Mouse (Mus musculus): ENCODE results near the gene Pde1b.

Pde1b gene

DNA sequence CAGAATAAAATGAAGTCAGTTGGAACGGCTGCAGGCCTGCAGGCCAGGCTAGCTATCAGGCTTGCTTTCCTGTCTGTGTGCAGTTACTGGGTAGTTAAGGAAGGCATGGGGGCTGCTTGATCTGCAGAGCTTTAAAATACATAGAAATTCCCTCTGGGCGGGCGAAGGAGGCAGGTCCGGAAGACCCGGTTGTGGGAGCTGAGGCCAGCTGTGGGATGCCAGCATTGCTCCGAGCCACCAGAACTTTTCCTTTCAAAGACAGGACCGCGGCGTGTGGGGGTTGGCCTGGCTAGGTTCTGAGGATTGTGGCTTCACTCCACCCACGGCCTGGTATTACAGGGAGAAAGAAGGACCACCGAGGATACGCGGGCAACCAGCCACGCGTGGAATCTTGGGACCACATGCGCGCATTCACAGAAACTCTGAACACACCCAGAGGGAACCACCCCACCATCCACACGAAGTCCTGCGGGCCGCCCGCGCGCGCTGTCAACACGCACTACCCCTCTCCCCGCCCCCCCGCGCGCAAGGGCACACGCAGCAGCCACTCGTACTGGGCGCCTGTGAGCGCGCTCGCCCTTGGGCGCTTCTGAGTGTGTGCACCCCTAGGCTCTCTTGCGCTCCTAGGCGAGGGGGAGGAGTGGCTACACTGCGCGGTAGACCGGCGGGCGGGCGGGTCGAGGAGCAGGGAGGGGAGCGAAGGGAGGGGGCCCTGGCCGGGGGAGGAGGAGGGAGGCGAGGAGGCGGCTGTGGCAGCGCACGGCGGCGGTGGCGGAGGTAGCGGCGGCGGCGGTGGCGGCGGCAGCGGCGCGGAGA lies at the start of gene Pde1b:
Pde1b (plus strand) TSS at position 600 of the 816 bp plus-strand sequence.
- peak; percentile 76 for ATAC-seq (ENCODE audit: low TSS enrichment)

DNA sequence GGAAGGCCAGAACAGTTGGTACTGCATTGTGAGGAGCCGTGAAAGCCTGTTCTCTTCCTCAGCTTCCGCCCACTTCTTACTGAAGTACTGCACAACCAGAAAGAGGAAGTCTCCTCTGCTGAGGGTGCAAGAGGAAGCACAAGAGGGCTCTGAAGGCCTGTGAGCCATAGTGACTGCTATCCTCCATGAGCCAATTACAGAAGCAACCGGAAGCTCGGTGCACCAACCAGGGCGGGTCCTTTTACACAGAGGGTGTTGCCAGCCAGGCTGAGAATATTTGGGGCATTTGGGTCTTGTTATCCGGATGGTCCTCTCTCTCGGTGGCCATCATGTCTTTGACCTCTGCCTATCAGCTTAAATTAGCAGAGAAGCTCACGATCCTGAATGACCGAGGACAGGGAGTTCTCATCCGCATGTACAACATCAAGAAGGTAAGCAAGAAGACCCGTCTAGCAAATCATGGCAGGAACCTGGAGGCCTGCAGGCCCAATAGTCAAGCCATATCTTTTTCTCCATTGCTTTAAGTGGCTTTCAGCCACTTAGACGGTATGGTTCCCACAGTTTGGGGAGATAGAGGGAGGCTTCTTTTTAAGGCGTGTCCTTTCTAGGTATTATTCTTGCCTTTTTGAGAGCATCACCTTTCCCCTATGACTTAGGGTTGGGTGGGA lies 49.1 kb upstream of the Pde1b start, which contains the start of gene Nckap1l:
Nckap1l (plus strand) TSS at position 244 of the 668 bp plus-strand sequence.
- no peak; the same call in 1 of the 2 replicates for ATAC-seq (ENCODE audit: low TSS enrichment)

DNA sequence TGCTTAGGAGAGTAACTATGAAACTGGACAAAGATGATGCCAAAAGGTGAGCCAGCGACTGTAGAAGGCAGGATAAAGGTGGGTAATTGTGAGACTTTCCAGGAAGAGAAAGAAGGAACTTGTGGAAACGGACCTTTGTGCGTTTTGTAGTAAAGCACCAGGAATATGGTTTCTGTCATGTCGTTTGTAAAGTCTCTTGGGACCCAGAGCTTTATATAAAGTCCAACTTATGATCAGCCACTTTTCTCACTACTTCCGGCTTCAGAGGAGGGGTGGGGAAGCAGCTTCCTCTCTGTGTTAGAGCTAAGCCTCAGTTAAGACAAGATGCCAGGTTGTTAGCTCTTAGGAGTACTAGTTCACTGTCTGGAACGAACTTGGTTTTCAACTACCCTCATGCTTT lies 48.4 kb upstream of the Pde1b start:
- ATAC-seq (ENCODE audit: low TSS enrichment) = no peak

DNA sequence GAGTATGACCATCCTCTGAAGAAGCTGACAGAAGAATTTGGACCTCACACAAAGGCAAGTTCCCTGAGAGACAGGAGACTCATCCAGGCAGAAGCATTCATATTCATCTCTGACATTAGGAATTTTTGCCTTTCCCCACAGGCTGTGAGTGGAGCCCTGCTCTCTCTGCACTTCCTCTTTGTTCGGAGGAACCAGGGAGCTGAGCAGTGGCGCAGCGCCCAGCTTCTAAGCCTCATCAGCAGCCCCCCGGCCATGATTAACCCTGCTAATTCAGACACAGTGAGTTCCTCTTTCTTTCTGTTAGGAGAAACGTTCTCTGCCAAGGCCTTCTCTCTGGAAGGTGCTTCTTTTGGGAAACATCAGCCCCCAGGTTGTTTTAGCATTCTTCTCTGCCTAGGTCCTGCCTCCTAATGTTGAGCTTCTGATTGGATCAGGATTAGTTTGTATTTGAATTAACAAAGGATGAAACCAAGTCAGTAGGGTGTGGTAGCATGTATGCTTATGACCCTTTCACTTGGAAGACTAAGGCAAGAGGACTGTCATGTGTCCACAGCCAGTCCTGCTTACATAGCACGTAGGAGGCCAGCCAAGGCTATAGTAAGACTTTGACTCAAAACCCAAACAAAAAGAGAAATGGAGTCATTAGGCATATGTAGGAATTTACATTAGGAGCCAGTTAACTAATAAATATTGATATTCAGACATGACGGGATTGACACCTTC lies 40.1 kb upstream of the Pde1b start:
- ATAC-seq (ENCODE audit: low TSS enrichment) = no peak

DNA sequence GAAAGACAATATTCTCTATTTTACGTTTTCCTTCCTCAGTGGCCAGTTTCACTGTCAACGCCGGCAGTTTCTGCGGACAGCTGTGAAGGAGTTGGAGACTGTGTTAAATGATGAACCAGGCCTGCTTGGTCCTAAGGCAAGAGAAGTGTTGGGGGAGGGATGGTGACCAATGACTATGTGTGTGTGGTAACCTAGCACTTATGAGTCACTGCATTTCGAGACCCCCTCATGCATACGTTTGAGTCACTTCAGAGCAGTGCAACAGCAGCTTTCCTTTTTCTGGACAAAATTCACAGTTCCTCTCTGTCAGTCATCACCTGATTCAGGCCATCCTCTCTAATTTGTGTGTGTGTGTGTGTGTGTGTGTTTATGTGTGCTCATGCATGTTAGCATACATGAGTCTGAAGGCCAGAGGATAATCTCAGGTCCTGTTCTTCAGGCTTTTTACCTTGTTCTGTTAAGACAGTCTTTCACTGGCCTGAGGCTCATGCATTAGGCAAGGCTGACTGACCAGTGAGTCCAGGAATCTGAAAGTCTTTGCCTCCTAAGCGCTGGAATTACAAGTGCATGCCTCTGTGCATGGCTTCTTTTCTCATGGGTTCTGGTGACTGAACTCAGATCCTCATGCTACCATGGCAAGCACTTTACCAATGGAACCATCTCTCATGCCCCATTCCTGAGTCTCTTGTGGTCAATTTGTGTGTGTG lies 31.2 kb upstream of the Pde1b start:
- ATAC-seq (ENCODE audit: low TSS enrichment) = no peak

DNA sequence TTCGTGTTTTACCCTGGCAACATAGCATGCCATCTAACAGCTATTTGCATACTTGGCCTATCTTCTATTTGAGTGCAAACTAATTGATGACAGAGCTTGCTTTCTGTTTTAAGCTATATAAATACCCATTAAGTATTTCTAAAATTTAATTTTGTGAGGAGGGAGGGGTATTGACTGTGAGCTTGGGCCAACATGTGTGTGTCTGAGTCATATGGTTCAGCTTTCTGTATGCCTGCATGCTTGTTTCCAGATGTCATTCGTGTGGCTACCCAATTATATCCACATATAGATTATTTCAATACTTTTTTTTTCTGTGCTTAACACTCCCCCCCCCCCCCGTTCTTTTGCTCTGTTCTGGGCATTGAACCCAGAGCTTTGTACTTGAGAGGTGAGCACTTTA lies 30.6 kb upstream of the Pde1b start:
- ATAC-seq (ENCODE audit: low TSS enrichment) = no peak

DNA sequence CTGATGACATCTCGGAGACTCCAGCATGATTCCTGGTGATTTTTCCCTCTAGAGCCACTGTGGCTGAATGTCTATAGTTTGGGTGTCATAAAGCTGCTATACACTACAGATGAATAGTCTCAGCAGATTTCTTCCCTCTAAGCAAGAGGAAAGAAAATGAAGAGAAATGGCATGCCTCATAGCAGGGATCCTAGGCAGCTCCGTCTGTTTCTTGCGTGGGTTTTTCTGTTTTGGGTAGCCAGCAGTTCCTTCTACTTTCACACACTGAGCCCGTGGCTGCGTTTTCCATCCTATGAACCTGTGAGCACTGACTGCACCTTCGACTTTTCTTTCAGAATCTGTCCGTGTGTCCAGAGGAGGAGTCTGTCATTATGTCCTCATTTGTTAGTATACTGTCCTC lies 29.7 kb upstream of the Pde1b start:
- peak; percentile 77 for ATAC-seq (ENCODE audit: low TSS enrichment)

DNA sequence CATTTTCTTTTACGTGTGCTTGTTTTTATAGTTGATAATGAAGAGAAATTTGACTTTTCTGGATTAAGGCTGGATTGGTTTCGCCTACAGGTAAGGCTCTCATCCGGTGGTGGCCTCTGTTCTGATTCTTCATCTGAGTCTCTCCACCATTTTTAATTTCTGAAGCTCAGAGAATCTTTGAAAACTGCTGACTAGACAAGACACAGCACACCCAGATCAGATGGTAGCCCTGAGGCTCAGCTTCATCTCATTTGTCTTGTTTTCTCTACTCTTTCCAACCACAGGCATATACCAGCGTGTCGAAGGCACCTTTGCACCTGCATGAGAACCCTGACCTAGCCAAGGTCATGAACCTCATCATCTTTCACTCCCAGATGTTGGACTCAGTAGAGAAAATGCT lies 29.1 kb upstream of the Pde1b start:
- no peak for ATAC-seq (ENCODE audit: low TSS enrichment)

DNA sequence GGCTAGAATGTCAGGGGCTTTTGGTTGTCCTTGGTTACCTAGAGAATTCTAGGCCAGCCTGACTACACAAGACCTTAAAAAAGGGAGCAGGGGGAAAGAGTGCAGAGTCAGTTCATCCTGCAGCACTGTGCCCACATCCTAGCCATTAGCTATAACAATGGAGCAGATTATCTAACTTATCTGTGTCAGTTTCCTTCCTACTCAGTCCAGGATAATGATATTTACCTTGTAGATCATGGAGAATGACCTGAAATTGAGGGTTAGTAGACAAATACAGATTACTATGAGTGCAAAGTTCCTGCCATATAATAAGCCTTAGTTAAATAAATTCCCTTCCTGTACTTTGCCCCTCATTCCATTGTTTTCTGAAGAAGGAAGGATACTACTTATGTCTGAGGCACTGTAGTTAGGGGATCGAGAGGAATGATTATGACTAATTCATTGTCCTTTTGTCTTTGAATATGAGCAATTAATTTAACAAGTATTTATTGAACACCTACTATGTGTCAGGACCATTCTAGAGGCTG lies 23.7 kb upstream of the Pde1b start:
- no peak for ATAC-seq (ENCODE audit: low TSS enrichment)

DNA sequence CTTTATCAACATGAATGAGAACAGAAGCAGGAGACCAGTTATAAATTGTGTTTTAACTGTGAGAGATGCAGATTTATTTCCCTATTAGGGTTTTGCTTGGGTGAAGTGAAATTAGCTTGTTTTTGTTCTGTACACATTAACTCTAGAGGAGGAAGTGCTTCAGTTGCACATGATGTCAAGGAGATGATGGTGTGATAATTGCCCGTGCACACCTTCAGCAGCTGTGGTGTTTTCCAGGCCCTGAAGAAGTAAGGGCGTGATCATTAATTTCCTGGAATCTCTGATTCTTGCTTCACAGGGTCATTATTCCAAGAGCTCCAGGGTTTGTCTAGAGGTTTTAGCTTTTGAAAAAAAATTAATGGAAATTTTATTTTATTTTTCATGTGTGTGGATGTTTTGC lies 22.7 kb upstream of the Pde1b start:
- no peak for ATAC-seq (ENCODE audit: low TSS enrichment)

DNA sequence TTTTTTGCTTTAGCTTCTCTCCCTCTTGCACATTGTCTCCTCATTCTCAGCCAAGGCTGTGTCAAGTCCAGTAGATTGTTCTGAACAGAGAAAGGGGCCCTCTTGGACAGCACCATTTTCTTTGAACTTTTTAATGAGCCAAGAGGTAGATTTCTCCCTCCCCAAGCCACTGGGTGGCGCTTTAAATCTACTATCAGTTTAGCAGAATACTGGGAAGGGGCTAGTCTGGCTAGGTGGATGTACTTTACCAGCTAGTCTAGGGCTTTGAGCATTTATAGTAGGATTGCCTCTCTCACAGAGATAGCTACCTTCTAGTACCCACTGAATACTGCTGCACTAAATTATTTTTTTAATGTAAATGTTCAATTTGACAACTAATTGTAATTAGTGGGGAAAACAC lies 20.3 kb upstream of the Pde1b start:
- ATAC-seq (ENCODE audit: low TSS enrichment) = no peak

DNA sequence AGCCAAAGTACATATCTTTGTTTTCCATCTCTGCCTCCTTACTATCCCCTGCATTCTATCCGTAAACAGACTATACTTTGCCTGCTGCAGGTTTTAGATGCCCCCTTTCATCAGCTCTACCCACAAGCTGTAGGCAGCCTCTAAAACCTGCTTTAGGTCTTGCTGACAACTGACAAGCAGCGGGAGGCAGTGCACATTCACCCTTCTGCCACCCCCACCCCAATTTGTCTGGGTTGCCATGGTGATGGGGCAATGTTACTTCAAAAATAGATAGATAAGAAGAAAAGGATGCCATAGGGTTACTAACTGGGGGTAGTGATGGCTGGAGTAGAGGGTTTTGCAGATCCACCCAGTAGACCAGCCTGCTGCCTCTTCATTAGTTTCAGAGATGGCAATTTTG lies 18.3 kb upstream of the Pde1b start:
- no peak for ATAC-seq (ENCODE audit: low TSS enrichment)

DNA sequence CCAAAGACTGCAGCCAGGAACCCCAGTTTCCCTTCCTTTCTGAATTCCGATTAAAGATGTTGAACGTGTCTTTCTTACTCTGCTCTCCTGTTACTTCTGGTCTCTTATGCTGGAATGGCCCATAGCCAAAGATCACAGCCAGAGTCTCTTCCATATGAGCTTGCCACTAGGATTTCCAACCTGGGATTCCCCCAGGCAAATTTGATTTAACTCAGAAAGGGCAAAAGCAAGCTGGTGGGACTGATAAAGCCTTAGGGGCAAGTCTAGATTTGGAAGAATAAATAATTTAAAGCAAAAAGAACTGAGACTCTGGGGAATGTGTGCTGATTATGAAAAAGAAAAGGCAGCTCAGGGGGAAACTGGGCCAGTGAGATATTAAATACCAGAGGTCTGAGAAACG lies 17.7 kb upstream of the Pde1b start:
- ATAC-seq (ENCODE audit: low TSS enrichment) = no peak

DNA sequence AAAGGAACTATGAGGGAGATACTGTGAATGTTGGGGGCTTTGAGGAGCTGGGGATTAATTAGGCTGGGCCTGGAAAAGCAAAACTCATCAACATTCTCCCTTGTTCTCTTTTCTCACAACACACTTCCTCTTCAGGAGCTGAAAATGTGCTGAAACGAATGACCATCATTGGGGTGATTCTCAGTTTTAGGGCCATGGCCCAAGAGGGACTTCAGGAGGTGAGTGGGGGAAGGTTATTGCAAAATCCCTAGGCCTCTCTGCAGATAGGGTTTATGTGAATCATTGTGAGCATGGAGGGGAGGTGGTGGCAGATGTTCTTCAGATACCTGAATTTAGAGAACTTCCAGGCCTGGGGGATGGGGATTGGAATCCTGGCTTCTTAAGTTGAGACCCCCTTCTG lies 16.2 kb upstream of the Pde1b start:
- ATAC-seq (ENCODE audit: low TSS enrichment) = no peak

DNA sequence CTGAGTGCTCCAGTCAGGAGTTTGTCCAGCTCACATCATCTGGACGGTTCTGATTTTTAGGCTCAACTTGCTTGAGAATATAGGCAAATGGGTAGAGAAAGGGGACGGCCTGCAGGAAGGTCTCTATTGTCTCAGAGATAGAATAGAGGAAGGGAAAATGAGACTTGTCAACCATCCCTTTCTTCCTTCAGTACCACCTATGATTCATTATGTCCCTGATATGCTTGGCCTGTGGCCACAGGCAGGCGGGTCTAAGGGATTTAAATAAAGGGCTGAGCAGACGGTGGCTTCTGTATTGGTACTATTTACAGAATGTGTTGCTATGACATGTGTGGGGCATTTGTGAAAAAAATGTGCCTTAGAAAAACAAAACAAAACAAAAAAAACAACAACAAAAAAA lies 14.5 kb upstream of the Pde1b start:
- no peak for ATAC-seq (ENCODE audit: low TSS enrichment)

DNA sequence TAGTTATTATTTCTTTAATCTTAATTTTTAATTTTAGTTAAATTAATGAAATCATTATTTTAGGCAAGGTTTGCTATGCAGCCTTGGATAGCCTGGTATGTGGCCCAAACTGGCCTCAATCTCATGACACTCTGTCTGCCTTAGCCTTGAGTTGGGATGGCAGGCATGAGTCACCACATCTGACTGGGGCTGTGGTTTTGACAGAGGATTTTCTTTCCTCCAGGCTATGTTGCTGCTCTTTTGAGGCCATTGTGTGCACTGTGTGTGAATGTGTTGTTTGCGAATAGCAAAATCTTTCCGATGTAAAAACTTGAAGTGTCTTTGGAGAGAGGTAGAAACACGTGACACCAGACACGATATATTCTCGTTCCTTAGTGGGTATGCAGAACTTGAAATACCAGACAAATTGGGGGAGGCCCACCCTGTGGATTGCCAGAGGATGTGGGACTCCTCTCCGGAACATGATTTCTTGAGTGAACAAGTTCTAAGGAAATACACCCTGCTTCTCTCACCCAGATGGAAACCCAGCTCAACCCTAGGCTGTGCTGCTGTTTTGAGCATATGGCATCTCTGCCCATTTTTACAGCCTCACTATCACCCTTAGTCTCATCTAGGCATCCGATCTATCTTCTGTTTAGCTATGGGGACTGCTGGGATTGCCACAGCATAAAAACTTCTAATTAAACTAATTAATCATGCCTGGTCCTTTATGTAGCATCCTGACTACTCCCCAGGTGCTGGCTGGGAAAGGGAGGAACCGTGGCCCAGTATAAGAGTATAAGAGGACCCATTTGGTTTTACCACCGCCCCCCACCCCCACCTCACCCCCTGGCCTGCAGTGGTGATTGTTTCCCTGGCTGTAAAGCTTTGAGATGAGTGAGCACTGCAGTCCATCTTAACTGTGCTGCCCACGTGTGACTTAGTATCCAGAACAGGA lies 6.4 kb upstream of the Pde1b start:
- ATAC-seq (ENCODE audit: low TSS enrichment) = no peak

DNA sequence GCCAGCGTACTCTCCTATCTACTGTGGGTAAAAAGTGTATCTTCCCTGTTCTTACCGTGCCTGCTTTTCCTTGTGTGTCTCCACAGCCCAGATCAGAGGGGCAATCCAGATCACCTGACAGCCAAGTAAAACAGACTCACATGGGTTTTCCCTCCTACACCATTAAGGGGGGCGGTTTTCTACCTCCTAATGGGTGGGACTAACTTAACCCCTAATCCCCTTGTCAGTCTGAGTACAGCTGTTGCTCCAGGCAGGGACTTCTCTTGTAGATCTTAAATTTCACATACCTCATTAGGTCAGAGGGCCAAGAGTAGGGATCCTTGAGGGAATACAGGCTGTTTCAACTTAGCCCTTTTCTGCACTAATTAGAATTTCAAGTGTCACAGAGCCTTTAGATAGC lies 4.7 kb upstream of the Pde1b start:
- no peak for ATAC-seq (ENCODE audit: low TSS enrichment)

DNA sequence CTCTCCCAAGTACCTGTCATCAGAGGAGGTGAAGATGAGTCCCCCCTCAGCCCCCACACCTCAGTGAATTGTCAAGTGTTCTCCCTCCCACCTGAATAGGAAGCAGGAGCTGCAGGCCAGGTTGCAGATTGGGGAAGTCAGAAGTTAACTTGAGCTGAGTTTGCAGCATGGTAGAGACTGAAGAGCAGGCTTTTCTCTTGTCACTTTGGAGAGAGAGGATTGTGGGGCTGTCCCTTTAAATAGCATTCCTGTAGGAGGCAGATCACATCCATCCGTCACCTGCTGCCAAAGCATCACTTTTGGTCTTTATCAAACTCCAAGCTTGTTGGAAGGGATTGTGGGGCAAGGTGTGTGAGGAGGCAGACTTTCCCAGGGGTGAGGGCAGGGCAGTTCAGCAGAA lies 2.1 kb upstream of the Pde1b start:
- ATAC-seq (ENCODE audit: low TSS enrichment) = no peak

DNA sequence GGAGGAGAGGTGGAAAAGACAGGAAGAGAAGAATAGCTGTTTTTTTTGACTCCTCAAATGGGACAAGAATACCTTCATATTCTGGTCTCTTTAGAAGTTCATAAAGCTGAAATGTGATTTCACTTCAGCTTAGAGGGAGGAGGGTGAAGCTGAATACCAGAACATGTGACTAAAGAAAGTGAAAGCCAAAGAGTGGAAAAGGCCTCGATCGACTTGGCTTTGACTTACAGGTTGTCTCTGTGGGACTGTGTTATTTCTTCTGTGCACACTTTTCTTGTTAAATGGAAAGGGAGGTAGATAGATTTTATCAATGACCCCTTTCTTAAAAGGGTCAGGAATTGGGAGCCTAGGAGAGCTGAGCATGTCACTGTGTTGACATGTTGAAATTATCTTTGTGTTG lies 1.6 kb upstream of the Pde1b start:
- no peak for ATAC-seq (ENCODE audit: low TSS enrichment)

DNA sequence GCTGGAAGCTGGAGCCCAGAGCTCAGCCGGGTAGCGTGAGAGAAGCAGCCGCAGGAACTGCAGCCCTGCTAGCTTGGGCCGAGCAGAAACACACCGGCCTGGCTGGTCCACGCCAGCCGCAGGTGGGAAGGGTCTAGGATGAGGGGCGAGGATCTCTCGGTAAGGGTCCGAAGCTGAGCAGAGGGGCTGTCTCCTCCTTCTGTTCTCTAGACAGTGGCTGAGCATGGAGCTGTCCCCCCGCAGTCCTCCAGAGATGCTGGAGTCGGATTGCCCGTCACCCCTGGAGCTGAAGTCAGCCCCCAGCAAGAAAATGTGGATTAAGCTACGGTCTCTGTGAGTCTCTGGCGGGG lies 392 bp downstream of the Pde1b start:
- ATAC-seq (ENCODE audit: low TSS enrichment) = peak; percentile 40

DNA sequence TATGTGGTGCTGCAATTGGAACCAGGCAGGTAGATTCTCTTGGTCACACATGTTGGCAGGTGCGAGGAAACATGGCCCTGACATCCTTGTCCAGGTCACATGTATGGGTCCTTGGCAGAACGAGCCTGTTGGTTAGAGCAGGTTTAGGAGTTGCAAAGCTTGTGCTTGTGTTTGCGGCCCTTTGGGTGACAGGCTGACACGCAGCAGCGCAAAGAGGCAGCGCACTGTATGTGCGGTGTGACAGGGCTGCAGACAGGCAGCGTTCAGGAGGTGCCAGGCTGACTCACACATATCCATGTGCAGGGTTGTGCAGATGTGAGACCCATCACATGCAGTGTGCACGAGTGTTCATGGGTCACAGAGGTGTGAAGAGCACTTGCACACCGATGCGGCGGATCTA lies 826 bp downstream of the Pde1b start:
- ATAC-seq (ENCODE audit: low TSS enrichment) = peak; percentile 20; the same call in 1 of the 2 replicates
